Mouse (Mus musculus): ENCODE measurements at regions not wholly inside any gene's neighbourhood (a gene's known extent, or its start where the extent isn't known, plus 50 kb on each side); places are given as distances from the start of the nearest gene placed in this dataset.

DNA sequence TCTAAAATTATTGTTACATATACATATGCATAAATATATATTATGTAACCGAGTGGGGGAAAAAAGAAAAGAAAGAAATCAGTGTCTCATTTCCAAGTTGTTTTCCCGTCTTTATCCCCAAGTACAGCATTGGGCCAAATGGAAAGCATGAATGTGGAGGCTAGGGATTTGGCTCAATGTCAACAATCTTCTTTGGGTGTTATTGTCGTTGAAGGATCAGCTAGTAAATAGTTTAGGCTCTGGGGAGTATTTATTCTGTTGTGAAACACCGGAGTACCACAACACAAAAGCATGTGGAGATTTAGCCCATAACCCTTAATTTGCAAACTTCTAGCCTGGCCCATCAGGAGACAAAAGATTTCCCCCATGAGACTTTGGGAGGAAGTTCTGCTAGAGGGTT, 105.8 kb upstream of the Maf start:
- TF ChIP-seq CTCF (IDR thresholded peaks at IDR 0.05 in 2 of 3, conservative IDR thresholded peaks at IDR 0.05 in 1 of 3; ENCODE audit: control insufficient read depth in 1 of 3, insufficient read depth in 1 of 3, low read depth in 2 of 3, low read length in 3 of 3, poor library complexity in 1 of 3, severe bottlenecking in 1 of 3) (no peak), EP300 (IDR thresholded peaks at IDR 0.05; ENCODE audit: low read depth in 1 of 2, low read length in 2 of 2) (no peak), TBP (IDR thresholded peaks at IDR 0.05; ENCODE audit: low read depth, low read length) (no peak), ZC3H11A (IDR thresholded peaks at IDR 0.05; ENCODE audit: low read depth, low read length) (no peak), HCFC1 (IDR thresholded peaks at IDR 0.05; ENCODE audit: low read depth, low read length) (no peak)

All from MEL (cell line).